Mouse (Mus musculus) heart, postnatal 0 days (tissue): ENCODE data around the gene Eno2. TPM values are rescaled to one million over a fixed set of nuclear protein-coding genes. Genes with fewer than 3 reads are reported as not detected.

Experiments
- ATAC-seq: fragments of 200-750 bp; cut with Nextera tagmentation; 2 replicates; pipeline ENCODE4 v1.8.0; 2017; ENCODE audit warnings: low read depth, moderate number of reproducible peaks, moderate library complexity; ENCODE audit not compliant: insufficient read depth
- DNase-seq: peaks from one replicate; pipeline ENCODE4 v3.0.0-alpha.2; 2016; ENCODE audit warnings: low spot score
- H3K27ac ChIP-seq: fragments of 300-500 bp; sonication (generic); 2 replicates; pipeline ENCODE4 v1.5.1; 2014; ENCODE audit warnings: low read depth, mild to moderate bottlenecking
- H3K27me3 ChIP-seq: fragments of 300-500 bp; sonication (generic); 2 replicates; pipeline ENCODE4 v1.6.1; 2014; ENCODE audit warnings: low read length, mixed read lengths; ENCODE audit not compliant: control insufficient read depth, insufficient read depth
- H3K36me3 ChIP-seq: fragments of 300-500 bp; sonication (generic); replicated peaks from 2 replicates; pipeline ENCODE4 v1.6.1; 2014; ENCODE audit warnings: low read length, mixed read lengths; ENCODE audit not compliant: control insufficient read depth, insufficient read depth
- H3K4me1 ChIP-seq: fragments of 300-500 bp; sonication (generic); 2 replicates; pipeline ENCODE4 v1.6.1; 2014; ENCODE audit warnings: antibody characterized with exemption; ENCODE audit not compliant: control insufficient read depth, insufficient read depth
- H3K4me2 ChIP-seq: fragments of 300-500 bp; sonication (generic); 2 replicates; pipeline ENCODE4 v1.6.1; 2014; ENCODE audit warnings: low read depth, mild to moderate bottlenecking, low read length, moderate library complexity
- H3K4me3 ChIP-seq: fragments of 300-500 bp; sonication (generic); 2 replicates; pipeline ENCODE4 v1.5.1; 2014; ENCODE audit warnings: low read depth, low read length
- H3K9ac ChIP-seq: fragments of 300-500 bp; sonication (generic); replicated peaks from 2 replicates; pipeline ENCODE4 v1.6.1; 2014; ENCODE audit warnings: low read depth, low read length, mixed read lengths
- H3K9me3 ChIP-seq: fragments of 300-500 bp; sonication (generic); replicated peaks from 2 replicates; pipeline ENCODE4 v1.6.1; 2016; ENCODE audit warnings: low read length; ENCODE audit not compliant: control insufficient read depth
- CTCF ChIP-seq: IDR thresholded peaks from 2 replicates; pipeline ENCODE4 v1.5.1; 2016; ENCODE audit warnings: antibody characterized with exemption, control low read depth, low read depth
- EP300 ChIP-seq: IDR thresholded peaks from 2 replicates; pipeline ENCODE4 v1.6.1; 2016; ENCODE audit warnings: antibody characterized with exemption, low read depth
- WGBS: fragments of 180-500 bp; shearing (Covaris S2); extraction: QIAGEN DNeasy Blood & Tissue Kit; methylation state at CpG from one replicate; pipeline ENCODE4 v1.1.7; 2014; 5-methylcytosine and 5-hydroxymethylcytosine counted together
- polyA plus RNA-seq: library from polyadenylated mRNA; unstranded; fragments of >200 nt; fragmentation: Nextera tagmentation; extraction: Ambion mirVana; gene quantifications from 2 replicates; pipeline ENCODE4 v1.2.1, GENCODE M21; 2015
- total RNA-seq: library from RNA; depleted of rRNA; stranded (reverse); fragments of >200 nt; gene quantifications from 2 replicates; pipeline ENCODE4 v1.2.3, GENCODE M21; 2014; ENCODE audit warnings: low replicate concordance

Gene Eno2
- total and polyA plus RNA-seq, 2 experiments from 2014 or later, result 1.5 to 1.7 TPM

DNA sequence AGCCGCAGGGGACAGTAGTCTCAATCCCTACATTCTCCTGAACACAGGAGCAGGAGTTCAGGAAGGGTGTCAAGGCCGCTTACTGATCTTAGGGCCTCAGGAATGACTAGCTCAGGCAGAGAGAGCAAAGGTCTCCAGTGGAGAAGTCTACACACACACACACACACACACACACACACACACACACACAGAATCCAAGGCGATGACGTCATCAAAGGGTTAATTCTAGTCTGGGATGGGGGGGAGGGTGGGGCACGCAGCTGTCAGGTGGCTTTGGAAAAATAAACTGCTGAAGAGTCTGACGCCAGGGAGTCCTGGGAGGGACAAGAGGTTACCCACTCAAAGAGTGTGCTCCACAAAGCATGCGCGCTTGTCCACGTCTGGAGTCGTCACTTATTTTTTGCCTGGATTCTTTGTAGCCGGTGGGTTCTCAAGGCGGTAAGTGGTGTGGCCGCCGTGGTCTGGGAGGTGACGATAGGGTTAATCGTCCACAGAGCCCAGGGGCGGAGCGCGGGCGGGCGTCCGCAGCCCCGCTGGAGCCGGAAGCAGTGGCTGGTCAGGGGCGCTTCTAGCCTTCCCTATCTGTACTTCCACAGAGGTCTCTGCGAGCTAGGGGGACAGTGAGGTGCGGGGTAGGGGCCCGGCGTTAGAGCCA lies 39.0 kb upstream of the Eno2 start, which contains the start of gene Spsb2:
TSS of gene Spsb2 (plus strand) at position 304 of the 655 bp plus-strand sequence.
- H3K27ac ChIP-seq, result peak within 1 kb of the TSS; percentile 78
- ATAC-seq, result peak; percentile 56
- TF ChIP-seq CTCF, result no peak
- TF ChIP-seq EP300, result no peak
- H3K9me3 ChIP-seq, result no peaks in the 10 kb centered on the region
- no peaks in the 10 kb centered on the region for H3K27me3 ChIP-seq
- H3K4me3 ChIP-seq, result peak within 1 kb of the TSS; percentile 54
- 2% methylated on average over 29 of the region's 29 CpGs for WGBS
- peak within 1 kb of the TSS; percentile 61 for H3K9ac ChIP-seq
- peaks cover 18% of the 10 kb centered on the region for H3K4me1 ChIP-seq
- DNase-seq, result peak; percentile 80
- peaks cover 17% of the 10 kb centered on the region for H3K36me3 ChIP-seq
- H3K4me2 ChIP-seq, result peak within 1 kb of the TSS; percentile 70

GRCm38 (mm10) chr6:124807986-124808357 lies 38.5 kb upstream of the Eno2 start:
- Histone ChIP-seq H3K4me3 (peak overlapping the region; percentile 54), H3K27me3 (no peaks in the 10 kb centered on the region), H3K36me3 (peaks cover 17% of the 10 kb centered on the region), H3K4me2 (peak overlapping the region; percentile 70), H3K27ac (peak overlapping the region; percentile 78), H3K4me1 (peaks cover 16% of the 10 kb centered on the region), H3K9ac (peak overlapping the region; percentile 61; the same call in 1 of the 2 replicates), H3K9me3 (no peaks in the 10 kb centered on the region)
- TF ChIP-seq CTCF, result no peak
- no peak for TF ChIP-seq EP300
- 61% methylated on average over 6 of the region's 6 CpGs for WGBS
- no peak for DNase-seq
- ATAC-seq, result no peak

- ATAC-seq (no peak), DNase-seq (no peak)
- no peaks in the 10 kb centered on the region for H3K9me3 ChIP-seq
- H3K27ac ChIP-seq, result 0 out of 2 replicates have a peak overlapping the region, but pooled peaks have one; percentile 78
- H3K4me2 ChIP-seq, result no peak overlapping the region
- TF ChIP-seq EP300 (no peak), CTCF (no peak)
- no peaks in the 10 kb centered on the region for H3K27me3 ChIP-seq
- H3K36me3 ChIP-seq, result peaks cover 17% of the 10 kb centered on the region
- H3K9ac ChIP-seq, result no peak overlapping the region
- H3K4me3 ChIP-seq, result no peak overlapping the region
- WGBS, result 43% methylated on average over 4 of the region's 4 CpGs
- peaks cover 11% of the 10 kb centered on the region for H3K4me1 ChIP-seq
These were observed 37.9 kb upstream of the Eno2 start for GRCm38 (mm10) chr6:124807366-124807765.

GRCm38 (mm10) chr6:124806446-124807140 lies 37.1 kb upstream of the Eno2 start:
- peak overlapping the region; percentile 84 for H3K27ac ChIP-seq
- peak overlapping the region; percentile 58 for H3K4me2 ChIP-seq
- peaks cover 10% of the 10 kb centered on the region for H3K4me1 ChIP-seq
- no peaks in the 10 kb centered on the region for H3K27me3 ChIP-seq
- DNase-seq (no peak), ATAC-seq (no peak)
- peak overlapping the region; percentile 44; the same call in 1 of the 2 replicates for H3K4me3 ChIP-seq
- H3K9ac ChIP-seq, result no peak overlapping the region; the same call in 1 of the 2 replicates
- H3K36me3 ChIP-seq, result peaks cover 9% of the 10 kb centered on the region
- 78% methylated on average over 7 of the region's 7 CpGs for WGBS
- TF ChIP-seq CTCF (no peak), EP300 (no peak)
- H3K9me3 ChIP-seq, result no peaks in the 10 kb centered on the region

GRCm38 (mm10) chr6:124805341-124806321 lies 36.2 kb upstream of the Eno2 start:
- H3K4me2 ChIP-seq, result peak overlapping the region; percentile 58
- WGBS, result 2% methylated on average over 34 of the region's 34 CpGs
- DNase-seq (peak; percentile 92), ATAC-seq (peak; percentile 71)
- H3K9me3 ChIP-seq, result no peaks in the 10 kb centered on the region
- TF ChIP-seq EP300 (peak; percentile 37; the same call in 1 of the 2 replicates), CTCF (peak; percentile 39)
- peaks cover 10% of the 10 kb centered on the region for H3K4me1 ChIP-seq
- 0 out of 2 replicates have a peak, but pooled peaks cover 5% of the 10 kb centered on the region for H3K36me3 ChIP-seq
- peak overlapping the region; percentile 84 for H3K27ac ChIP-seq
- peak overlapping the region; percentile 44 for H3K4me3 ChIP-seq
- no peaks in the 10 kb centered on the region for H3K27me3 ChIP-seq
- no peak overlapping the region; the same call in 1 of the 2 replicates for H3K9ac ChIP-seq
